Mouse (Mus musculus): ENCODE measurements at regions not wholly inside any gene's neighbourhood (a gene's known extent, or its start where the extent isn't known, plus 50 kb on each side); places are given as distances from the start of the nearest gene placed in this dataset.

- no peak for DNase-seq (ENCODE audit: inconsistent age in 2 of 2, low spot score in 1 of 2)
Measured at GRCm38 (mm10) chr1:12318029-12318428, 904.1 kb downstream of the A830018L16Rik start.

- no peak for DNase-seq (ENCODE audit: inconsistent age in 2 of 2, low spot score in 1 of 2)
Measured at GRCm38 (mm10) chr1:12334186-12334585, 920.3 kb downstream of the A830018L16Rik start.

GRCm38 (mm10) chr1:12344726-12345438, 931.0 kb downstream of the A830018L16Rik start:
- no peak for DNase-seq (ENCODE audit: inconsistent age in 2 of 2, low spot score in 1 of 2)

GRCm38 (mm10) chr1:12345439-12345819, 931.5 kb downstream of the A830018L16Rik start:
- DNase-seq (ENCODE audit: inconsistent age in 2 of 2, low spot score in 1 of 2): no peak

GRCm38 (mm10) chr1:12354531-12354930, 940.6 kb downstream of the A830018L16Rik start:
- DNase-seq (ENCODE audit: inconsistent age in 2 of 2, low spot score in 1 of 2): no peak

- no peak for DNase-seq (ENCODE audit: inconsistent age in 2 of 2, low spot score in 1 of 2)
Measured at GRCm38 (mm10) chr1:12367872-12368271, 954.0 kb downstream of the A830018L16Rik start.

GRCm38 (mm10) chr1:12372968-12373367, 959.1 kb downstream of the A830018L16Rik start:
- DNase-seq (ENCODE audit: inconsistent age in 2 of 2, low spot score in 1 of 2): no peak

- peak; percentile 15 to 78 for DNase-seq (ENCODE audit: inconsistent age in 2 of 2, low spot score in 1 of 2)
Measured at GRCm38 (mm10) chr1:12398146-12398884, 984.4 kb downstream of the A830018L16Rik start.

- DNase-seq (ENCODE audit: inconsistent age in 2 of 2, low spot score in 1 of 2): peak; percentile 11 to 84
Measured at GRCm38 (mm10) chr1:12405391-12406270, 991.7 kb downstream of the A830018L16Rik start.

GRCm38 (mm10) chr1:12409738-12410523, 996.0 kb downstream of the A830018L16Rik start:
- no peak for DNase-seq (ENCODE audit: inconsistent age in 2 of 2, low spot score in 1 of 2)

- no peak for DNase-seq (ENCODE audit: inconsistent age in 2 of 2, low spot score in 1 of 2)
Measured at GRCm38 (mm10) chr1:12410524-12410886, 996.6 kb downstream of the A830018L16Rik start.

- DNase-seq (ENCODE audit: inconsistent age in 2 of 2, low spot score in 1 of 2): no peak
Measured at GRCm38 (mm10) chr1:12424510-12424909, 1010.6 kb downstream of the A830018L16Rik start.

- DNase-seq (ENCODE audit: inconsistent age in 2 of 2, low spot score in 1 of 2): no peak
Measured at GRCm38 (mm10) chr1:12437894-12438293, 1024.0 kb downstream of the A830018L16Rik start.

- DNase-seq (ENCODE audit: inconsistent age in 2 of 2, low spot score in 1 of 2): no peak
Measured at GRCm38 (mm10) chr1:12466255-12466654, 1052.3 kb downstream of the A830018L16Rik start.

- DNase-seq (ENCODE audit: inconsistent age in 2 of 2, low spot score in 1 of 2): no peak
Measured at GRCm38 (mm10) chr1:12478983-12479763, 1065.3 kb downstream of the A830018L16Rik start.

GRCm38 (mm10) chr1:12500442-12500841, 1086.5 kb downstream of the A830018L16Rik start:
- DNase-seq (ENCODE audit: inconsistent age in 2 of 2, low spot score in 1 of 2): peak; percentile 12 to 40

- DNase-seq (ENCODE audit: inconsistent age in 2 of 2, low spot score in 1 of 2): no peak
Measured at GRCm38 (mm10) chr1:12507997-12508396, 1094.1 kb downstream of the A830018L16Rik start.

GRCm38 (mm10) chr1:12510129-12510816, 1096.4 kb downstream of the A830018L16Rik start:
- DNase-seq (ENCODE audit: inconsistent age in 2 of 2, low spot score in 1 of 2): no peak

GRCm38 (mm10) chr1:12519601-12520000, 1105.7 kb downstream of the A830018L16Rik start:
- DNase-seq (ENCODE audit: inconsistent age in 2 of 2, low spot score in 1 of 2): no peak

Measured in adrenal gland, adult (tissue).